Mouse (Mus musculus): ENCODE measurements around the gene 4930503E14Rik.
"Not testable (repeated sequence)": the region's sequence is repeated elsewhere in the genome, so short reads cannot be mapped to it uniquely, and the experiment has no call there.

4930503E14Rik gene

GRCm38 (mm10) chr14:44213154-44213553, at the start of gene 4930503E14Rik:
Gene 4930503E14Rik, minus strand, starts transcription at chr14:44213254.
- not testable (repeated sequence) for DNase-seq (ENCODE audit: low read depth, low spot score)

- DNase-seq (ENCODE audit: low read depth, low spot score) = no peak
Measured at GRCm38 (mm10) chr14:44248039-44248438, 35.0 kb upstream of the 4930503E14Rik start.

GRCm38 (mm10) chr14:44197361-44197760, 15.7 kb downstream of the 4930503E14Rik start, which contains the start of gene Gm8212:
Gene Gm8212, plus strand, starts transcription at chr14:44197661.
- not testable (repeated sequence) for DNase-seq (ENCODE audit: low read depth, low spot score)

- not testable (repeated sequence) for DNase-seq (ENCODE audit: low read depth, low spot score)
Measured at GRCm38 (mm10) chr14:44123551-44123950, 89.5 kb downstream of the 4930503E14Rik start, which contains the start of gene Gm3327. Gene Gm3327, plus strand, starts transcription at chr14:44123851.
